Mouse (Mus musculus): ENCODE results near the gene Tcf20. TPM values are rescaled to one million over a fixed set of nuclear protein-coding genes. Genes with fewer than 3 reads are reported as not detected.

Tcf20 gene
- polyA plus RNA-seq, 1 experiment from 2014 or later: 15.1 TPM

GRCm38 (mm10) chr15:82905431-82906395 is 82.0 kb downstream of the Tcf20 start:
- no peak overlapping the region for H3K27ac ChIP-seq (replicated peaks; ENCODE audit: low read depth, low read length)
- H3K9me3 ChIP-seq (replicated peaks; ENCODE audit: control insufficient read depth, low read length): no peaks in the 10 kb centered on the region
- no peak overlapping the region for H3K4me3 ChIP-seq (ENCODE audit: low read depth, low read length)
- H3K36me3 ChIP-seq (replicated peaks; ENCODE audit: control insufficient read depth, insufficient read depth, low read depth, low read length): no peaks in the 10 kb centered on the region
- no peak overlapping the region for H3K9ac ChIP-seq (replicated peaks; ENCODE audit: low read length)
- H3K4me2 ChIP-seq (ENCODE audit: low read depth, low read length): no peak overlapping the region
- no peak for ATAC-seq (replicated peaks; ENCODE audit: insufficient number of reproducible peaks, low FRiP score, low TSS enrichment, low read depth)
- H3K27me3 ChIP-seq (ENCODE audit: control insufficient read depth, insufficient read depth, low read length): no peaks in the 10 kb centered on the region; the same call in 1 of the 2 replicates
- no peak for DNase-seq (ENCODE audit: low spot score)
- WGBS: 62% methylated on average over 8 of the region's 8 CpGs
- H3K4me1 ChIP-seq (ENCODE audit: control insufficient read depth, insufficient read depth, low read length): no peaks in the 10 kb centered on the region

GRCm38 (mm10) chr15:82904526-82904925 is 83.1 kb downstream of the Tcf20 start:
- Histone ChIP-seq H3K9ac (replicated peaks; ENCODE audit: low read length) (no peak overlapping the region), H3K27me3 (ENCODE audit: control insufficient read depth, insufficient read depth, low read length) (no peaks in the 10 kb centered on the region; the same call in 1 of the 2 replicates), H3K4me1 (ENCODE audit: control insufficient read depth, insufficient read depth, low read length) (peaks cover 3% of the 10 kb centered on the region; the same call in 1 of the 2 replicates), H3K9me3 (replicated peaks; ENCODE audit: control insufficient read depth, low read length) (no peaks in the 10 kb centered on the region), H3K4me2 (ENCODE audit: low read depth, low read length) (no peak overlapping the region; the same call in 1 of the 2 replicates), H3K36me3 (replicated peaks; ENCODE audit: control insufficient read depth, insufficient read depth, low read depth, low read length) (no peaks in the 10 kb centered on the region), H3K27ac (replicated peaks; ENCODE audit: low read depth, low read length) (no peak overlapping the region), H3K4me3 (ENCODE audit: low read depth, low read length) (no peak overlapping the region)
- DNase-seq (ENCODE audit: low spot score) (no peak), ATAC-seq (replicated peaks; ENCODE audit: insufficient number of reproducible peaks, low FRiP score, low TSS enrichment, low read depth) (no peak)
- 26% methylated on average over 7 of the region's 7 CpGs for WGBS

GRCm38 (mm10) chr15:82902521-82902920 is 85.2 kb downstream of the Tcf20 start:
- WGBS: 37% methylated on average over 4 of the region's 4 CpGs
- H3K9me3 ChIP-seq (replicated peaks; ENCODE audit: control insufficient read depth, low read length): no peaks in the 10 kb centered on the region
- no peaks in the 10 kb centered on the region for H3K36me3 ChIP-seq (replicated peaks; ENCODE audit: control insufficient read depth, insufficient read depth, low read depth, low read length)
- H3K4me1 ChIP-seq (ENCODE audit: control insufficient read depth, insufficient read depth, low read length): peaks cover 3% of the 10 kb centered on the region; the same call in 1 of the 2 replicates
- DNase-seq (ENCODE audit: low spot score): no peak
- H3K4me2 ChIP-seq (ENCODE audit: low read depth, low read length): no peak overlapping the region
- H3K27ac ChIP-seq (replicated peaks; ENCODE audit: low read depth, low read length): no peak overlapping the region
- no peak for ATAC-seq (replicated peaks; ENCODE audit: insufficient number of reproducible peaks, low FRiP score, low TSS enrichment, low read depth)
- H3K27me3 ChIP-seq (ENCODE audit: control insufficient read depth, insufficient read depth, low read length): no peaks in the 10 kb centered on the region
- no peak overlapping the region for H3K9ac ChIP-seq (replicated peaks; ENCODE audit: low read length)
- H3K4me3 ChIP-seq (ENCODE audit: low read depth, low read length): no peak overlapping the region

GRCm38 (mm10) chr15:82901306-82901705 is 86.4 kb downstream of the Tcf20 start:
- ATAC-seq (replicated peaks; ENCODE audit: insufficient number of reproducible peaks, low FRiP score, low TSS enrichment, low read depth) (no peak), DNase-seq (ENCODE audit: low spot score) (peak; percentile 28)
- Histone ChIP-seq H3K9ac (replicated peaks; ENCODE audit: low read length) (no peak overlapping the region), H3K9me3 (replicated peaks; ENCODE audit: control insufficient read depth, low read length) (no peaks in the 10 kb centered on the region), H3K27ac (replicated peaks; ENCODE audit: low read depth, low read length) (no peak overlapping the region), H3K4me3 (ENCODE audit: low read depth, low read length) (no peak overlapping the region), H3K4me1 (ENCODE audit: control insufficient read depth, insufficient read depth, low read length) (peaks cover 3% of the 10 kb centered on the region; the same call in 1 of the 2 replicates), H3K4me2 (ENCODE audit: low read depth, low read length) (no peak overlapping the region), H3K36me3 (replicated peaks; ENCODE audit: control insufficient read depth, insufficient read depth, low read depth, low read length) (no peaks in the 10 kb centered on the region), H3K27me3 (ENCODE audit: control insufficient read depth, insufficient read depth, low read length) (no peaks in the 10 kb centered on the region)
- WGBS: 20% methylated on average over 6 of the region's 6 CpGs

GRCm38 (mm10) chr15:82900331-82900730 is 87.3 kb downstream of the Tcf20 start:
- WGBS: 40% methylated on average over 3 of the region's 3 CpGs
- Histone ChIP-seq H3K9ac (replicated peaks; ENCODE audit: low read length) (peak overlapping the region; percentile 43), H3K27ac (replicated peaks; ENCODE audit: low read depth, low read length) (peak overlapping the region; percentile 35; the same call in 1 of the 2 replicates), H3K36me3 (replicated peaks; ENCODE audit: control insufficient read depth, insufficient read depth, low read depth, low read length) (no peaks in the 10 kb centered on the region), H3K9me3 (replicated peaks; ENCODE audit: control insufficient read depth, low read length) (no peaks in the 10 kb centered on the region), H3K4me1 (ENCODE audit: control insufficient read depth, insufficient read depth, low read length) (peaks cover 3% of the 10 kb centered on the region; the same call in 1 of the 2 replicates), H3K4me3 (ENCODE audit: low read depth, low read length) (peak overlapping the region; percentile 99), H3K4me2 (ENCODE audit: low read depth, low read length) (peak overlapping the region; percentile 96), H3K27me3 (ENCODE audit: control insufficient read depth, insufficient read depth, low read length) (no peaks in the 10 kb centered on the region)
- no peak for DNase-seq (ENCODE audit: low spot score)
- no peak for ATAC-seq (replicated peaks; ENCODE audit: insufficient number of reproducible peaks, low FRiP score, low TSS enrichment, low read depth)

- DNase-seq (ENCODE audit: low spot score) (peak; percentile 90), ATAC-seq (replicated peaks; ENCODE audit: insufficient number of reproducible peaks, low FRiP score, low TSS enrichment, low read depth) (peak; percentile 86)
- under 1% methylated on average over 47 of the region's 56 CpGs for WGBS
- Histone ChIP-seq H3K4me1 (ENCODE audit: control insufficient read depth, insufficient read depth, low read length) (peaks cover 3% of the 10 kb centered on the region; the same call in 1 of the 2 replicates), H3K4me3 (ENCODE audit: low read depth, low read length) (peak overlapping the region; percentile 99), H3K9ac (replicated peaks; ENCODE audit: low read length) (peak overlapping the region; percentile 90), H3K27me3 (ENCODE audit: control insufficient read depth, insufficient read depth, low read length) (no peaks in the 10 kb centered on the region), H3K9me3 (replicated peaks; ENCODE audit: control insufficient read depth, low read length) (no peaks in the 10 kb centered on the region), H3K27ac (replicated peaks; ENCODE audit: low read depth, low read length) (peak overlapping the region; percentile 96), H3K36me3 (replicated peaks; ENCODE audit: control insufficient read depth, insufficient read depth, low read depth, low read length) (no peaks in the 10 kb centered on the region), H3K4me2 (ENCODE audit: low read depth, low read length) (peak overlapping the region; percentile 96)
Measured at GRCm38 (mm10) chr15:82899676-82900301, 87.9 kb downstream of the Tcf20 start.

GRCm38 (mm10) chr15:82898740-82899675 is 88.7 kb downstream of the Tcf20 start:
- Histone ChIP-seq H3K4me2 (ENCODE audit: low read depth, low read length) (peak overlapping the region; percentile 96), H3K27me3 (ENCODE audit: control insufficient read depth, insufficient read depth, low read length) (no peaks in the 10 kb centered on the region), H3K4me1 (ENCODE audit: control insufficient read depth, insufficient read depth, low read length) (peaks cover 3% of the 10 kb centered on the region; the same call in 1 of the 2 replicates), H3K4me3 (ENCODE audit: low read depth, low read length) (peak overlapping the region; percentile 99), H3K9me3 (replicated peaks; ENCODE audit: control insufficient read depth, low read length) (no peaks in the 10 kb centered on the region), H3K36me3 (replicated peaks; ENCODE audit: control insufficient read depth, insufficient read depth, low read depth, low read length) (no peaks in the 10 kb centered on the region), H3K27ac (replicated peaks; ENCODE audit: low read depth, low read length) (peak overlapping the region; percentile 96), H3K9ac (replicated peaks; ENCODE audit: low read length) (peak overlapping the region; percentile 90)
- peak; percentile 50 for DNase-seq (ENCODE audit: low spot score)
- peak; percentile 50 for ATAC-seq (replicated peaks; ENCODE audit: insufficient number of reproducible peaks, low FRiP score, low TSS enrichment, low read depth)
- under 1% methylated on average over 57 of the region's 98 CpGs for WGBS
